Mouse (Mus musculus) embryonic facial prominence, embryonic 14.5 days (tissue): ENCODE results near the gene Shc4. TPM values are rescaled to one million over a fixed set of nuclear protein-coding genes. Genes with fewer than 3 reads are reported as not detected.

Source experiments
- ATAC-seq: fragments of 200-750 bp; cut with Nextera tagmentation; 2 replicates; pipeline ENCODE4 v1.8.0; 2017; ENCODE audit warnings: low read depth, moderate number of reproducible peaks, moderate TSS enrichment
- DNase-seq: peaks from one replicate; pipeline ENCODE4 v3.0.0-alpha.2; 2015; ENCODE audit warnings: low spot score
- H3K27ac ChIP-seq: fragments of 300-500 bp; sonication (generic); replicated peaks from 2 replicates; pipeline ENCODE4 v1.5.1; 2014; ENCODE audit warnings: low read depth, mild to moderate bottlenecking, low read length, moderate library complexity
- H3K27me3 ChIP-seq: fragments of 300-500 bp; sonication (generic); replicated peaks from 2 replicates; pipeline ENCODE4 v1.6.1; 2014; ENCODE audit warnings: low read length; ENCODE audit not compliant: control insufficient read depth, insufficient read depth
- H3K36me3 ChIP-seq: fragments of 300-500 bp; sonication (generic); 2 replicates; pipeline ENCODE4 v1.6.1; 2014; ENCODE audit warnings: low read length, mixed read lengths; ENCODE audit not compliant: control insufficient read depth, insufficient read depth
- H3K4me1 ChIP-seq: fragments of 300-500 bp; sonication (generic); 2 replicates; pipeline ENCODE4 v1.6.1; 2014; ENCODE audit warnings: antibody characterized with exemption, low read length; ENCODE audit not compliant: control insufficient read depth, insufficient read depth
- H3K4me2 ChIP-seq: fragments of 300-500 bp; sonication (generic); 2 replicates; pipeline ENCODE4 v1.6.1; 2014; ENCODE audit warnings: low read depth, mild to moderate bottlenecking, low read length, moderate library complexity, mixed read lengths
- H3K4me3 ChIP-seq: fragments of 300-500 bp; sonication (generic); 2 replicates; pipeline ENCODE4 v1.5.1; 2014; ENCODE audit warnings: low read depth, mild to moderate bottlenecking, low read length
- H3K9ac ChIP-seq: fragments of 300-500 bp; sonication (generic); 2 replicates; pipeline ENCODE4 v1.6.1; 2014; ENCODE audit warnings: low read depth, mild to moderate bottlenecking, low read length, moderate library complexity, mixed read lengths
- H3K9me3 ChIP-seq: fragments of 300-500 bp; sonication (generic); 2 replicates; pipeline ENCODE4 v1.6.1; 2016; ENCODE audit warnings: low read length; ENCODE audit not compliant: control insufficient read depth
- WGBS: fragments of 180-500 bp; shearing (Covaris S2); extraction: QIAGEN DNeasy Blood & Tissue Kit; methylation state at CpG from one replicate; pipeline ENCODE4 v1.1.7; 2014; 5-methylcytosine and 5-hydroxymethylcytosine counted together
- polyA plus RNA-seq: library from polyadenylated mRNA; unstranded; fragments of >200 nt; fragmentation: Nextera tagmentation; extraction: Ambion mirVana; gene quantifications from 2 replicates; pipeline ENCODE4 v1.2.1, GENCODE M21; 2014

Shc4 gene
- polyA plus RNA-seq, 1 experiment from 2014 or later: 1.3 TPM

GRCm38 (mm10) chr2:125672957-125673631 lies 50.9 kb downstream of the Shc4 start, which contains the start of gene Eid1:
Gene Eid1 (plus strand): TSS chr2:125673095.
- H3K36me3 ChIP-seq: peaks cover 8% of the 10 kb centered on the region; the same call in 1 of the 2 replicates
- peak; percentile 94 for ATAC-seq

GRCm38 (mm10) chr2:125672568-125672956 lies 51.4 kb downstream of the Shc4 start:
- Histone ChIP-seq H3K27me3 (no peaks in the 10 kb centered on the region), H3K36me3 (peaks cover 8% of the 10 kb centered on the region; the same call in 1 of the 2 replicates), H3K9ac (peak overlapping the region; percentile 95), H3K4me3 (peak overlapping the region; percentile 89), H3K4me1 (peaks cover 9% of the 10 kb centered on the region), H3K4me2 (peak overlapping the region; percentile 68), H3K9me3 (no peaks in the 10 kb centered on the region), H3K27ac (peak overlapping the region; percentile 97)
- ATAC-seq: no peak; the same call in 1 of the 2 replicates
- 54% methylated on average over 4 of the region's 20 CpGs for WGBS
- peak; percentile 39 for DNase-seq

More at GRCm38 (mm10) chr2:125672957-125673631, 50.9 kb downstream of the Shc4 start, which contains the start of gene Eid1:
- peak within 1 kb of the TSS; percentile 95 for H3K9ac ChIP-seq
- under 1% methylated on average over 27 of the region's 79 CpGs for WGBS
- DNase-seq: peak; percentile 95
- peak within 1 kb of the TSS; percentile 97 for H3K27ac ChIP-seq
- H3K4me3 ChIP-seq: peak within 1 kb of the TSS; percentile 89
- peak within 1 kb of the TSS; percentile 68 for H3K4me2 ChIP-seq
- no peaks in the 10 kb centered on the region for H3K27me3 ChIP-seq
- no peaks in the 10 kb centered on the region for H3K9me3 ChIP-seq
- peaks cover 9% of the 10 kb centered on the region for H3K4me1 ChIP-seq

DNA sequence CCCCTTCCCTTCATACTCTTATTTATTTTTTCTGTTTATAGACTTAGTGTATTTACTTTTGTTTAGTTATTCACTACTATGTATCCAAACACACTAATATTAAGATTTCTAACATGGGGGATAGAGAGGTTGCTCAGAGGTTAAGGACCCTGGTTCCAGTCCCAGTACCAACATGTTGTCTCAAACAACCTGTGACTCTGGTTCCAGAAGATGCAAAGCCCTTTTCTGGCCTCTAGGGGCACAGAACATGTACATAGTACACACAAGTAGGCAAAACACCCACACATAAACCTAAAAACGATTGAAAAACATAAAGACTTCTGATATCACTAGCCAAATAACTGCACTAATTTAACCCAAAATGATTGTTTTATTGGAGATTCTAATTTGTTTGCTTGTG lies 53.1 kb downstream of the Shc4 start:
- no peak overlapping the region for H3K9ac ChIP-seq
- H3K4me3 ChIP-seq: no peak overlapping the region
- peaks cover 8% of the 10 kb centered on the region; the same call in 1 of the 2 replicates for H3K36me3 ChIP-seq
- ATAC-seq: no peak
- H3K4me1 ChIP-seq: peaks cover 9% of the 10 kb centered on the region
- DNase-seq: no peak
- no peak overlapping the region for H3K4me2 ChIP-seq
- no peaks in the 10 kb centered on the region for H3K27me3 ChIP-seq
- no peaks in the 10 kb centered on the region for H3K9me3 ChIP-seq
- H3K27ac ChIP-seq: no peak overlapping the region
- WGBS: 37% methylated on average over 1 of the region's 1 CpGs

DNA sequence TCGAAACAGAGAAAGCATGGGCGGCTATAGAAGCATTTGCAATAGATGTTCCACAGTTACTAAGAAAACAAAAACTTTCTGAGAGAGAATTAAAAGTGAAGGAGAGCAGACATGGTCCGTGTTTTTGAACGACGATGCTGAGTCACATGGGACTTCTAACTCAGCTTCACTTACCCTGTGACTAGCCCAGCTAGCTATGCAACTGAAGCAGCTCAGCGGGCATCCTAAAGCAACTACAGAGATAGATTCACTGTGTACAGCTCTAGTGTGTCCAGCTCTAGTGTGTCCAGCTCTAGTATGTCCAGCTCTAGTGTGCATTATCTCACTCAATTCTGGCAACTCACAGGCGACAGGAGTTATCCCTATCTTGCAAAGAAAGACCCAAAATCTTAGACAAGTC lies 56.2 kb downstream of the Shc4 start:
- H3K4me1 ChIP-seq: no peaks in the 10 kb centered on the region
- no peak overlapping the region for H3K9ac ChIP-seq
- WGBS: 80% methylated on average over 7 of the region's 7 CpGs
- no peaks in the 10 kb centered on the region for H3K9me3 ChIP-seq
- H3K4me3 ChIP-seq: no peak overlapping the region
- H3K4me2 ChIP-seq: no peak overlapping the region
- no peaks in the 10 kb centered on the region for H3K36me3 ChIP-seq
- no peak overlapping the region for H3K27ac ChIP-seq
- no peaks in the 10 kb centered on the region for H3K27me3 ChIP-seq
- DNase-seq: no peak
- no peak for ATAC-seq

DNA sequence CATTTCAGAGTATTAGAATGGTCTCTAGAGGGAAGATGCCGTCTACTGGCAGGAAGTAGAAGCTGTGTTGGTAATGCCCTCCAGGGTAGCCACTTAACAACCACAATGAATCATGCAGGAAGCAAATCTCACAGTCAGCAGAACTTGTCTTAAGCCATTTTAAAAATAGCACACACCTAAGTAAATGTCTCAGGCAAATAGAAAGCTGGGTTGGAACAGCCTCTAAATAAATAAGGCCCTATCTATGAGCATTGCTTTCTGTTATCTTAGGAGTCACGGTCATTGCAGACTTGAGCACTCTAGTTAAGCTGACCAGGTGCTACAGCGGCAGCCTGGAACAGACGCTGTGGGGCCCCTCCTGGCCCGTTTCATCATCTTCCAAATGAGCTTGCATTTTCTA lies 56.8 kb downstream of the Shc4 start:
- no peak for ATAC-seq
- H3K4me1 ChIP-seq: no peaks in the 10 kb centered on the region

GRCm38 (mm10) chr2:125666668-125667067 lies 57.3 kb downstream of the Shc4 start:
- no peak for ATAC-seq
- H3K27me3 ChIP-seq: no peaks in the 10 kb centered on the region
- no peak overlapping the region for H3K4me2 ChIP-seq
- H3K4me1 ChIP-seq: no peaks in the 10 kb centered on the region
- no peak overlapping the region for H3K27ac ChIP-seq
- no peak overlapping the region for H3K9ac ChIP-seq
- no peak for DNase-seq
- no peak overlapping the region for H3K4me3 ChIP-seq
- WGBS: 76% methylated on average over 4 of the region's 4 CpGs
- no peaks in the 10 kb centered on the region for H3K36me3 ChIP-seq
- no peaks in the 10 kb centered on the region for H3K9me3 ChIP-seq

More for the DNA sequence above, 56.8 kb downstream of the Shc4 start:
- WGBS: 46% methylated on average over 5 of the region's 5 CpGs
- Histone ChIP-seq H3K36me3 (no peaks in the 10 kb centered on the region), H3K27ac (no peak overlapping the region), H3K4me2 (no peak overlapping the region), H3K27me3 (no peaks in the 10 kb centered on the region), H3K9ac (no peak overlapping the region), H3K4me3 (no peak overlapping the region), H3K9me3 (no peaks in the 10 kb centered on the region)
- DNase-seq: peak; percentile 58

- H3K36me3 ChIP-seq: no peaks in the 10 kb centered on the region
Observed at GRCm38 (mm10) chr2:125665909-125666308, 58.0 kb downstream of the Shc4 start.

DNA sequence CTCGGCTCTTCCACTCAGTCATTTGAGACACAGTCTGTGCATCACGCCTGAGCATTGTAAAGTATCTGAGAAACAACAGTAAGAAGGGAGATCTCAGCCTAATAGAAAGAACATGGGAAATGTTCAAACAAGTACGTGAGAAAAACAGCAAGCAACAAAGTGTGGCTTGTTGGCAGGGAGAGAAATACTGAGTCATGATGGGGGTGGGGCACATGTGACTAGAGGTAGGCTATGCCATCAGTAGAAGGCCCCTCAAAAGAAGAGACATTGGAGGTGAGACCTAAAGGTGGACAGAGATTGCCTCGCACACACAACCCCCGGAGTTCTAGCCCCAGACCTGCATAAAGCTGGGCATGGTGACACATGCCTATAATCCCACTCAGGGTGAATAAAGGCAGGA lies 58.7 kb downstream of the Shc4 start:
- ATAC-seq (no peak), DNase-seq (no peak)
- 89% methylated on average over 5 of the region's 5 CpGs for WGBS

More at GRCm38 (mm10) chr2:125665909-125666308, 58.0 kb downstream of the Shc4 start:
- ATAC-seq: no peak
- DNase-seq: no peak
- WGBS: 79% methylated on average over 4 of the region's 4 CpGs
- no peaks in the 10 kb centered on the region for H3K9me3 ChIP-seq
- no peaks in the 10 kb centered on the region; the same call in 1 of the 2 replicates for H3K4me1 ChIP-seq
- H3K4me3 ChIP-seq: no peak overlapping the region
- H3K9ac ChIP-seq: no peak overlapping the region
- no peaks in the 10 kb centered on the region for H3K27me3 ChIP-seq
- no peak overlapping the region for H3K27ac ChIP-seq
- H3K4me2 ChIP-seq: no peak overlapping the region

GRCm38 (mm10) chr2:125662517-125662916 lies 61.4 kb downstream of the Shc4 start:
- H3K36me3 ChIP-seq: no peaks in the 10 kb centered on the region
- H3K27ac ChIP-seq: no peak overlapping the region
- no peak overlapping the region for H3K4me2 ChIP-seq
- H3K9ac ChIP-seq: no peak overlapping the region
- DNase-seq: no peak
- H3K9me3 ChIP-seq: no peaks in the 10 kb centered on the region
- H3K4me1 ChIP-seq: peaks cover 5% of the 10 kb centered on the region; the same call in 1 of the 2 replicates
- WGBS: 84% methylated on average over 3 of the region's 3 CpGs
- no peak overlapping the region for H3K4me3 ChIP-seq
- no peak for ATAC-seq
- no peaks in the 10 kb centered on the region for H3K27me3 ChIP-seq

More for the DNA sequence above, 58.7 kb downstream of the Shc4 start:
- Histone ChIP-seq H3K27ac (no peak overlapping the region), H3K9me3 (no peaks in the 10 kb centered on the region), H3K4me3 (no peak overlapping the region), H3K4me2 (no peak overlapping the region), H3K9ac (no peak overlapping the region), H3K4me1 (peaks cover 5% of the 10 kb centered on the region; the same call in 1 of the 2 replicates), H3K27me3 (no peaks in the 10 kb centered on the region), H3K36me3 (no peaks in the 10 kb centered on the region)
